Mouse (Mus musculus) small intestine, adult 2 months (tissue): Measurements from ENCODE around the gene Mcrs1. TPM values are rescaled to one million over a fixed set of nuclear protein-coding genes. Genes with fewer than 3 reads are reported as not detected.
A peak's percentile ranks its signal among the peaks of the same experiment; 100 is the strongest.

Experiments
- H3K27ac ChIP-seq: fragments of 200-500 bp; 2 replicates; pipeline ENCODE4 v1.5.1; 2012; ENCODE audit warnings: low read depth, low read length, control low read depth, inconsistent platforms; ENCODE audit not compliant: insufficient read depth
- H3K27me3 ChIP-seq: fragments of 200-500 bp; 2 replicates; pipeline ENCODE4 v1.6.1; 2012; ENCODE audit warnings: mild to moderate bottlenecking, moderate library complexity, low read length, inconsistent platforms; ENCODE audit not compliant: control insufficient read depth, insufficient read depth
- H3K36me3 ChIP-seq: fragments of 200-500 bp; 2 replicates; pipeline ENCODE4 v1.6.1; 2012; ENCODE audit warnings: mild to moderate bottlenecking, low read length, control low read depth, inconsistent platforms; ENCODE audit not compliant: control insufficient read depth, insufficient read depth
- H3K4me1 ChIP-seq: fragments of 200-500 bp; 2 replicates; pipeline ENCODE4 v1.6.1; 2012; ENCODE audit warnings: low read length, inconsistent platforms, mixed read lengths; ENCODE audit not compliant: control insufficient read depth, insufficient read depth, insufficient read length
- H3K4me3 ChIP-seq: fragments of 200-500 bp; 2 replicates; pipeline ENCODE4 v1.5.1; 2012; ENCODE audit warnings: low read depth, mild to moderate bottlenecking, control low read depth, inconsistent platforms, low read length, moderate library complexity
- CTCF ChIP-seq: fragments of 200-500 bp; IDR thresholded peaks from 2 replicates; pipeline ENCODE4 v1.5.1; 2012; ENCODE audit warnings: low read depth, mild to moderate bottlenecking, control low read depth, inconsistent platforms, low read length, moderate library complexity, mixed read lengths; ENCODE audit not compliant: insufficient replicate concordance, insufficient read length; ENCODE audit errors: extremely low read depth
- POLR2A ChIP-seq: fragments of 200-500 bp; IDR thresholded peaks from 2 replicates; pipeline ENCODE4 v1.6.1; 2012; ENCODE audit warnings: low read depth, mild to moderate bottlenecking, control low read depth, inconsistent platforms, low read length, moderate library complexity
- WGBS: fragments of 180-500 bp; shearing (Covaris S2); methylation state at CpG from one replicate; pipeline ENCODE4 v1.1.7; 2018; 5-methylcytosine and 5-hydroxymethylcytosine counted together
- polyA plus RNA-seq: library from polyadenylated mRNA; depleted of rRNA; stranded (reverse); fragments of >200 nt; gene quantifications from 2 replicates; pipeline ENCODE4 v1.2.3, GENCODE M21; 2012; rRNA removed

The Mcrs1 gene
- 46.5 and 96.6 TPM in 2 replicates for polyA plus RNA-seq

DNA sequence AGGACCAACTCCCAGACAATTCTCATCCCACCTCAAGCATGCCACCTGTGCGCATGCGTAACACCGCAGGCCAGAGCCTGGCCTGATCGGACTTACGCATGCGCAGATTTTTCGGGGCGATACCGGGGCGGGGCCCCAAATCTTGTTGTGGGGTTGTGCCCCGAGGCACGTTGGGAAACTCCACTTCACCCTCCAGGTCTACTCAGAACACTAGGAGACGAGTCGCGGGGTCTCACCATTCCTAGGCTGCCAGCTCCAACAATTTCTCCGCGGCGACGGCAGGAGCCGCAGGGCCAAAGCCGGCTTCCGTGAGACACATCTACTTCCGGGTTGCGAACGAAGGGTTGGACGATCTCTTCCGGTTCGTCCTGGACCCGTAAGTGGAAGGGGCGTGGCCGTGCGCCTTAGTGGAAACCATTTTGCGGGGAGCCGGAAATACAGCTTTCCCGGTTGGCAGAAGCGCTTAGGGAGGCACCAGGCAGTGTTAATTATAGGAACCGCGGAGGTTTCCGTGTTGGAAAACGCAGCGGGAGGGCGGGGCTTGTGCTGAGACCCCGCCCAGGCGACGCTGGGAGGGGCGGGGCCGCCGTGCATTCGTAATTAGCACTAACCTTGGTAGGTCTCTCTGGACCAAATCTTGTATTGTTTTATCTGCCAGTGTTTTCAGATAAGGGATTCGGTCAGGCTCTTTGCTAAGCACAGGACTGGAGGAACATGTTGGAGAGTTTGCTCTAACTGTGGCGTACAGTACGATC, at the start of gene Mcrs1:
Gene Mcrs1 (minus strand): TSS at position 336 of the 755 bp plus-strand sequence.
- under 1% methylated on average over 52 of the region's 52 CpGs for WGBS
- peak within 1 kb of the TSS; percentile 97 for H3K27ac ChIP-seq
- H3K27me3 ChIP-seq, result no peaks in the 10 kb centered on the region
- H3K36me3 ChIP-seq, result peaks cover 25% of the 10 kb centered on the region
- H3K4me3 ChIP-seq, result peak within 1 kb of the TSS; percentile 95
- H3K4me1 ChIP-seq, result peaks cover 15% of the 10 kb centered on the region
- no peak for TF ChIP-seq CTCF
- TF ChIP-seq POLR2A, result peak; percentile 53; the same call in 1 of the 2 replicates

DNA sequence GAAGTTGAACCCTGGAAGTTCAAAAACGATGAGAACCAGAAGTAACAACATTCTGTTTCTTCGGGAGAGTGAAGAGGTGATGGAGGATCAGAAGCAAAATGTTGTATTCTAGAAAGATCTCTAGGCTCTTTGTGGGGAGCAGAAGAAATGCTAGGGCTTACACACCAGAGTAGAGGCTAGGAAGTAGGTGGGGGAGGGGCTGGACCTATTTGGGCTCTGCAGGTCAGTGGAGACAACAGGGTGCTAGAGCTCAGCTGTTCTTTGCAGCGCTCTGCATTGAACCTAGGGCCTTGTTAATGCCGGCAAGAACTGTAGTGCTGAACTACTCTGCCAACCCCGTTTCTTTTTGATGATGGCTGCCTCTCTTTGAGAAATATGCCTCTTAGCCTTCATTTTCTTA, 44.5 kb upstream of the Mcrs1 start:
- no peaks in the 10 kb centered on the region for H3K4me1 ChIP-seq
- no peaks in the 10 kb centered on the region for H3K36me3 ChIP-seq
- no peak overlapping the region for H3K4me3 ChIP-seq
- no peaks in the 10 kb centered on the region for H3K27me3 ChIP-seq
- 54% methylated on average over 5 of the region's 5 CpGs for WGBS
- no peak overlapping the region for H3K27ac ChIP-seq
- TF ChIP-seq POLR2A, result no peak
- TF ChIP-seq CTCF, result no peak

DNA sequence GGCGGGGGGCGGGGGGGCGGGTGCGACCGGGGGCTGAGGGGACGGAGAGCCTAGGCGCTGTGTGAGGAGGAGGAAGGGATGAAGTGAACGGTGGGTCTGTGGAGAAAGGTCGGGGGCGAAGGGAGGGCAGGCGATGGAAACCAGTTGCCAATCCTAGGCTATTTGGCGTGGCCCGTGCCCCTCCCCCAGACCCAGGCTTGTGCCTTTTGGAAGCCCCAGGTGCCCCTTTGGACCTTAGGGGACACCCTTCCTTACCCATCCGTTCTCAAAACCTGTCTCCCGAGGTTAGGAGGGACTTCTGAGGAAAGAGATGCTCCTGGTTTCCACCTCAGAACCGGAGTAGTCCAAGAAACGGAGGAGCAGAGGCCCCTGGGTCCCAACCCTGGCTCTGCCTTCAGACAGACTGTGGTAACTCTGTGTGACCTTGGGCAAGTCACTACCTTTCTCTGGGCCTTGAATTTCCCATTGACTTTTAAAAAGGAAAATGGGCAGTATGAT, 43.8 kb upstream of the Mcrs1 start, which contains the start of gene Fam186b:
Gene Fam186b (minus strand): TSS at position 405 of the 498 bp plus-strand sequence.
- 10% methylated on average over 15 of the region's 17 CpGs for WGBS
- TF ChIP-seq CTCF, result no peak
- no peak for TF ChIP-seq POLR2A
- Histone ChIP-seq H3K27me3 (no peaks in the 10 kb centered on the region), H3K36me3 (no peaks in the 10 kb centered on the region), H3K4me1 (no peaks in the 10 kb centered on the region), H3K4me3 (peak within 1 kb of the TSS; percentile 94), H3K27ac (no peak within 1 kb of the TSS)

DNA sequence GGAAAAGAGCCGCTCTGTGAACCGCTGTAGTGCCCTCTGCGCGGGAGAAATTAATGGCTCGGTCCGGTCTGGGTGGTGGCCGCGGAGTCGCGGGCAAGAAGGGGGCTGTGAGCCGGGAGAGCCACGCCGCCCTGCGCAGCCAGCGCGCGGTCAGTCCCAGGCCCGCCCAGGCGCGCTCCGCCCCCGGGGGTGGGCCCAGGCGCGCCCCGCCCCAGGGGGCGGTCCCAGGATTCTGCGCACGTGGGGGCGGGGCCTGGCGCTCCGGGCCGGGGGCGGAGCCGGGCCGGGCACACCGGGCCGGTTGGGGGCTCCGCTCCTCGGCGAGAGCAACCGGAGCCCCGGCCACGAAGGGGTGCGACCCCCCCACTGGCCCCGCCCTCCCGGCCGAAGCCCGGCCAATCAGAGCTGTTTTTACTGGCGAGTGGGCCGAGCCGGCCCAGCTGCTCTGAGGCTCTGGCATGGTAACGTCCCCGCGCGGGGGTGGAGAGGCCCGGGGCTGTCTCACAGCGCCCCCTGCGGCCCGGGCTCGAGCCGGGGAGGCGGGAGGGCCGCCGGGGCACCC, 43.1 kb upstream of the Mcrs1 start, which contains the start of gene Prpf40b:
Gene Prpf40b (plus strand): TSS at position 275 of the 562 bp plus-strand sequence.
- Histone ChIP-seq H3K4me3 (peak within 1 kb of the TSS; percentile 94), H3K4me1 (no peaks in the 10 kb centered on the region), H3K36me3 (no peaks in the 10 kb centered on the region), H3K27me3 (no peaks in the 10 kb centered on the region), H3K27ac (no peak within 1 kb of the TSS)
- WGBS, result under 1% methylated on average over 51 of the region's 64 CpGs
- TF ChIP-seq CTCF, result peak; percentile 20; the same call in 1 of the 2 replicates
- no peak for TF ChIP-seq POLR2A

DNA sequence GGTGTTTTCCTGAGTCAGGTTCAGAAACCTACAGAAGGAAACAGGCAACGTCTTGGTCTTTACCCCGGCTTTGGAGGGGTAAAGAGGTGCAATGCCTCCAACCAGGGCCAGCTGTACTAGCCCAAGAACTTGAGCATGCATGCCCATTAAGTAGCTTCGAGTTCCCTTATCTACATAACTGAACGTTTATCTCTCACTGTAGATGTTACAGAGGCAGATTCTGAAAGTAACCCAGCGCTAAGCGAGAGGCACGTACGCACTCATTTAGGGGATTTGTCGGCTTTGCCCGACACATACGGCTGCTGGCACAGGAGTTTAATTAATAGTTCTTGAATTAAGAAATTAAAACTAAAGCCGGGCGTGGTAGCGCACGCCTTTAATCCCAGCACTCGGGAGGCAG, 42.5 kb upstream of the Mcrs1 start:
- 3% methylated on average over 16 of the region's 16 CpGs for WGBS
- H3K4me3 ChIP-seq, result peak overlapping the region; percentile 94
- H3K27ac ChIP-seq, result no peak overlapping the region

DNA sequence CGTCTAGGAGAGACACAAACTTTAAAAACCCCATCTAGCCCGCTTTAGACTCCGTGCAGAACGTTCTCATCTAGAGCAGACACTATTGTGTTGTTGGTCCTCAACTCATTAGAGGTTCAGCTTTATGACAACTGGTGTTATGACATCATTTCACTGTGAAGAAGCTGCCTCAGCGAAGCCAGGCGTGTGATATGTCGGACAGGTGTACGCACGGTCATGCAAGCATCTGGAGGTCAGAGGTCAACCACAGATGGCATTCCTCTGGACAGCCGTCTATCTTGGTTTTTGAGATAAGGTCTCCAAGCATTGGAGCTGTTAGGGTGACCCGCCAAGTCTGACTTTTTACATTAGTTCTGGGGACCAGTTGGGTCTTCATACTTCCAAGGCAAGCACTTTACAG, 38.8 kb upstream of the Mcrs1 start:
- H3K27me3 ChIP-seq, result no peaks in the 10 kb centered on the region
- no peak overlapping the region for H3K27ac ChIP-seq
- 72% methylated on average over 11 of the region's 11 CpGs for WGBS
- no peak for TF ChIP-seq POLR2A
- no peak for TF ChIP-seq CTCF
- H3K4me3 ChIP-seq, result no peak overlapping the region
- no peaks in the 10 kb centered on the region for H3K36me3 ChIP-seq
- H3K4me1 ChIP-seq, result no peaks in the 10 kb centered on the region

More for the DNA sequence above, 42.5 kb upstream of the Mcrs1 start:
- no peaks in the 10 kb centered on the region for H3K36me3 ChIP-seq
- TF ChIP-seq CTCF (no peak), POLR2A (no peak)
- no peaks in the 10 kb centered on the region for H3K27me3 ChIP-seq
- no peaks in the 10 kb centered on the region for H3K4me1 ChIP-seq

DNA sequence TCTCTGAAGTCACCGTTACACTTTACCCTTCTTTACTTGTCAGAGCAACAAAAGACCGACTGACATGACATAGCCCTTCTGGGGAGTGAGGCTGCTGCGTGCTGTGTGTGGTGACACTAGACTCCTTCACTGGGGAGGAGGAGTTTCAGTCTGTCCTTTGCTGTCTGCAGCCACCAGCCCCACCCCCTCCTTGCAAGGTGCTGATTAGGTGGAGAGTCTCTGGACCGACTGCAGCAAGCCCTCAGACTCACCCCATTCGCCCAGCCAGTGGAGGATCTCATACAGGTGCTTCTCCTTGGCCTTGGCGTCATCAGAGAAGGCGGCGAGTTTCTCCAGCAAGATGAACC, 33.4 kb upstream of the Mcrs1 start:
- H3K27ac ChIP-seq, result no peak overlapping the region
- no peaks in the 10 kb centered on the region for H3K36me3 ChIP-seq
- 45% methylated on average over 8 of the region's 8 CpGs for WGBS
- H3K27me3 ChIP-seq, result no peaks in the 10 kb centered on the region
- H3K4me3 ChIP-seq, result no peak overlapping the region
- TF ChIP-seq CTCF (no peak), POLR2A (no peak)
- H3K4me1 ChIP-seq, result peaks cover 12% of the 10 kb centered on the region; the same call in 1 of the 2 replicates
